Mouse (Mus musculus) stomach, postnatal 0 days (tissue): ENCODE results near the gene Galnt9.

ENCODE experiments used
- CTCF ChIP-seq: IDR thresholded peaks from 2 replicates; pipeline ENCODE4 v1.5.1; 2016; ENCODE audit warnings: antibody characterized with exemption, low read depth, mild to moderate bottlenecking, moderate library complexity
- EP300 ChIP-seq: optimal IDR thresholded peaks from 2 replicates; pipeline ENCODE3; 2016; ENCODE audit warnings: antibody characterized with exemption

- TF ChIP-seq CTCF, result no peak
- no peak for TF ChIP-seq EP300
These were observed 51.2 kb downstream of the Galnt9 start for GRCm38 (mm10) chr5:110595341-110595740.
